Mouse (Mus musculus): ENCODE results near the gene Gpr63.
"Not testable (repeated sequence)": the region's sequence is repeated elsewhere in the genome, so short reads cannot be mapped to it uniquely, and the experiment has no call there.

DNA sequence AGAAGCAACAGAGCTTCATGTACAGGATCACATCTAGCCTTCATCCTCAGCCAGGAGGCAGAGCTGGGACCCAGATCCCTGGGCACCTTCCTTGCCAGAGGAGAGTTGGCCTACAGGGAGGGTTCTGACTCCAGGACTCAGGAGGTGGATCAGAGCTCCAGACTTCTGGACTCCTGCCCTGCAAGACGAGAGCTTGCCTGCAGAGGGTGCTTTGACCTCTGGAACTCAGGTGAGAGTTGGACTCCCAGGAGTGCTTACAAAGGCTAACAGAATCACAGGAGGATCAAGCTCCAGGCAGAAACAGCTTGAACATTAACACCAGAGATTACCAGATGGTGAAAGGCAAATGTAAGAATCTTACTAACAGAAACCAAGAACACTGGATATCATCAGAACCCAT lies 89.3 kb downstream of the Gpr63 start:
- TF ChIP-seq CTCF (IDR thresholded peaks at IDR 0.05; ENCODE audit: control insufficient read depth, insufficient read depth, insufficient replicate concordance, low read depth, low read length); POLR2A (IDR thresholded peaks at IDR 0.05; ENCODE audit: control insufficient read depth, low read depth, low read length): not testable (repeated sequence)

All from testis, adult 2 months (tissue).